Comparison of ENCODE assay signal across 10 mouse cellular contexts in genomic region chr8:10977742-10978376, GRCm38 (mm10). TPM values are rescaled to one million over a fixed set of nuclear protein-coding genes. Genes with fewer than 3 reads are reported as not detected.
DNase-seq lines count a peak whose midpoint lies in the region; ATAC-seq and TF ChIP-seq lines count a peak whose summit lies in the region.
"Had no signal": no experiment of that assay in that cellular context is flagged by ENCODE, and none has a peak within 500 bp of the region (broad histone marks: within the 10 kb centered on the region; RNA-seq: fewer than 3 reads in every experiment).

No protein-coding gene starts in this region.

- H3K4me2 ChIP-seq in midbrain, postnatal 0 days (ENCODE audit: low read depth, low read length, poor library complexity, severe bottlenecking) = no peak overlapping the region
- H3K4me2 ChIP-seq in liver, embryonic 12.5 days = peak overlapping the region; percentile 45
- H3K4me2 ChIP-seq in stomach, postnatal 0 days (replicated peaks; ENCODE audit: low read depth) = peak overlapping the region; percentile 17; the same call in 1 of the 2 replicates

- H3K9ac ChIP-seq in midbrain, postnatal 0 days (replicated peaks; ENCODE audit: low read length, poor library complexity, severe bottlenecking) = no peak overlapping the region
- H3K9ac ChIP-seq in liver, embryonic 12.5 days = peak overlapping the region; percentile 39; the same call in 1 of the 2 replicates
- H3K9ac ChIP-seq in stomach, postnatal 0 days (ENCODE audit: low read length) = peak overlapping the region; percentile 35; the same call in 1 of the 2 replicates

- peaks cover 18% of the 10 kb centered on the region for H3K27me3 ChIP-seq in midbrain, embryonic 10.5 days (ENCODE audit: low read depth, poor library complexity, severe bottlenecking)
- no peaks in the 10 kb centered on the region for H3K27me3 ChIP-seq in midbrain, postnatal 0 days (ENCODE audit: insufficient read depth, low read length)
- peaks cover 4% of the 10 kb centered on the region; the same call in 1 of the 2 replicates for H3K27me3 ChIP-seq in liver, embryonic 12.5 days (replicated peaks)
- H3K27me3 ChIP-seq in stomach, postnatal 0 days (ENCODE audit: control insufficient read depth, insufficient read depth, low read length) = no peaks in the 10 kb centered on the region

- 0 out of 2 replicates have a peak, but pooled peaks have one; percentile 20 for ATAC-seq in cerebellum, adult (ENCODE audit: insufficient number of reproducible peaks, low FRiP score, low TSS enrichment)
- ATAC-seq in midbrain, postnatal 0 days (ENCODE audit: low FRiP score) = no peak
- ATAC-seq in liver, embryonic 12.5 days = peak; percentile 82
- peak; percentile 89 for ATAC-seq in stomach, postnatal 0 days (ENCODE audit: low FRiP score, low TSS enrichment)

- H3K27ac ChIP-seq in midbrain, embryonic 10.5 days (replicated peaks) = peak overlapping the region; percentile 34
- no peak overlapping the region for H3K27ac ChIP-seq in midbrain, postnatal 0 days (ENCODE audit: low read depth, low read length)
- peak overlapping the region; percentile 64 for H3K27ac ChIP-seq in liver, embryonic 12.5 days
- H3K27ac ChIP-seq in stomach, postnatal 0 days (replicated peaks) = peak overlapping the region; percentile 93
- H3K27ac ChIP-seq: macrophage had no signal

- H3K9me3 ChIP-seq in midbrain, embryonic 10.5 days (replicated peaks) = no peaks in the 10 kb centered on the region
- no peaks in the 10 kb centered on the region for H3K9me3 ChIP-seq in midbrain, postnatal 0 days (ENCODE audit: low read length)
- H3K9me3 ChIP-seq in liver, embryonic 12.5 days (replicated peaks) = no peaks in the 10 kb centered on the region
- H3K9me3 ChIP-seq in stomach, postnatal 0 days (ENCODE audit: control insufficient read depth, low read length) = no peaks in the 10 kb centered on the region

- no peaks in the 10 kb centered on the region for H3K36me3 ChIP-seq in midbrain, embryonic 10.5 days
- H3K36me3 ChIP-seq in midbrain, postnatal 0 days (ENCODE audit: insufficient read depth, low read length) = no peaks in the 10 kb centered on the region
- peaks cover 3% of the 10 kb centered on the region; the same call in 1 of the 2 replicates for H3K36me3 ChIP-seq in liver, embryonic 12.5 days
- no peaks in the 10 kb centered on the region for H3K36me3 ChIP-seq in stomach, postnatal 0 days (ENCODE audit: control insufficient read depth, insufficient read depth, low read length)

- no peak for TF ChIP-seq CTCF in midbrain, postnatal 0 days (IDR thresholded peaks at IDR 0.05)
- no peak for TF ChIP-seq CTCF in stomach, postnatal 0 days (IDR thresholded peaks at IDR 0.05; ENCODE audit: low read depth)

- DNase-seq in cerebellum, postnatal 4 days (ENCODE audit: low spot score in 2 of 2) = no peak
- no peak for DNase-seq in midbrain, embryonic 10.5 days (ENCODE audit: low spot score)
- DNase-seq in midbrain, postnatal 0 days (ENCODE audit: low spot score) = no peak
- DNase-seq in stomach, postnatal 0 days (ENCODE audit: low spot score) = peak; percentile 83
- DNase-seq in B cell, adult 2 months = no peak
- DNase-seq in frontal cortex, postnatal 36 days (ENCODE audit: low spot score in 2 of 2) = no peak
- DNase-seq: thymus, postnatal 14 days had no signal

- no peak overlapping the region for H3K4me3 ChIP-seq in midbrain, embryonic 10.5 days
- H3K4me3 ChIP-seq in midbrain, postnatal 0 days (ENCODE audit: low read depth, low read length) = no peak overlapping the region
- no peak overlapping the region for H3K4me3 ChIP-seq in liver, embryonic 12.5 days
- H3K4me3 ChIP-seq in stomach, postnatal 0 days (ENCODE audit: low read depth, low read length) = no peak overlapping the region

- TF ChIP-seq EP300 in stomach, postnatal 0 days (optimal IDR thresholded peaks at IDR 0.05) = no peak

- H3K4me1 ChIP-seq in midbrain, embryonic 10.5 days = peaks cover 73% of the 10 kb centered on the region
- peaks cover 10% of the 10 kb centered on the region; the same call in 1 of the 2 replicates for H3K4me1 ChIP-seq in midbrain, postnatal 0 days (ENCODE audit: insufficient read depth, low read length)
- peaks cover 75% of the 10 kb centered on the region for H3K4me1 ChIP-seq in liver, embryonic 12.5 days
- H3K4me1 ChIP-seq in stomach, postnatal 0 days (replicated peaks; ENCODE audit: control insufficient read depth, insufficient read depth) = peaks cover 12% of the 10 kb centered on the region

- 70% methylated on average over 7 of the region's 7 CpGs for WGBS in midbrain, embryonic 10.5 days
- WGBS in midbrain, postnatal 0 days = 74% methylated on average over 7 of the region's 7 CpGs
- 50% methylated on average over 7 of the region's 7 CpGs for WGBS in liver, embryonic 12.5 days (ENCODE audit: insufficient replicate concordance)
- 20% methylated on average over 7 of the region's 7 CpGs for WGBS in stomach, postnatal 0 days

RNA-seq across cellular contexts. Expression of gene Irs2, which starts 30.4 kb away (rescaled TPM):
- 5.6 and 5.9 TPM in 2 replicates for polyA plus RNA-seq in midbrain, embryonic 10.5 days (2016; fragmentation: Nextera tagmentation; extraction: Ambion mirVana)
- total RNA-seq in midbrain, postnatal 0 days (2014; rRNA removed) = 37.3 and 40.4 TPM in 2 replicates
- polyA plus RNA-seq in midbrain, postnatal 0 days (2015; fragmentation: Nextera tagmentation; extraction: Ambion mirVana) = 4.8 and 5.6 TPM in 2 replicates
- polyA plus RNA-seq in liver, embryonic 12.5 days (2016; fragmentation: Nextera tagmentation; extraction: Ambion mirVana) = 9.6 and 10.4 TPM in 2 replicates
- polyA plus RNA-seq in stomach, postnatal 0 days (2015; fragmentation: Nextera tagmentation; extraction: Ambion mirVana) = 3.3 and 3.9 TPM in 2 replicates
